Mouse (Mus musculus) kidney, postnatal 10 days (tissue): ENCODE results near the gene Gid4.

ENCODE experiments used
- DNase-seq: peaks from one replicate; pipeline ENCODE4 v3.0.0; 2021; ENCODE audit warnings: mixed read lengths

Gid4 gene

DNA sequence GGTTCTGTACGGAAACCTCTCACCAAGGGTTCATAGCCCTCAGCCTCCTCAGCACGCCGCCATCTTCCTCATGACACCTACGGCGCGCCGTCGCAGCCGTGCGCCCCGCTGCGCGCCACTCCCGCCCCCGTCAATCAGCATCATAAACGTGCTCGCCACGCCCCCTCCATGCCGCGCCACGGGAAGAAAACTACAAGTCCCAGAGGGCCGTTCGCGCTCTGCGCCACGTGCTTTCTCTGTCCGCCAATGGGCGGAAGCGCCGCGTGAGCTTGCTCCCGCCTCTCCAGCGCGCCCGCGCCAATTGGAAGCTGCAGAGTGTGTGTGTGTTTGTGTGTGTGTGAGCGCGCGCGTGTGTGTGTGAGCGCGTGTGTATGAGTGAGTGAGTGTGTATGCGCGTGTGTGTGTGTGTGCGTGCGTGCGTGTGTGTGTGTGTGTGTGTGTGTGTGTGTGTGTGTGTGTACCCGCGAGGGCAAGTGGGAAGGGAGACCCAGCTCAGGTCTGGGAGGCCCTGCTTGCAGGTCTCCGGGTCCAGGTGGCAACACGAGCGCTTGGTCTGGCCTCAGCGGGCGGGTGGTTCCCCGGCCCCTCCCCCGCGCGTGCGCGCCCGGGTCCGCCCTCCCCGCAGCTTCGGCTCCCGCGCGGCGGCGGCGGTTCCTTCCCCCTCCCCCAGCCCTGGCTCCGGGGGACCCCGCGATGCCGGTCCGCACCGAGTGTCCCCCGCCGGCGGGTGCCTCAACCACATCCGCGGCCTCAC, at the start of gene Gid4:
TSS of gene Gid4 (plus strand) at position 183 of the 754 bp plus-strand sequence.
- DNase-seq: peak; percentile 99

DNA sequence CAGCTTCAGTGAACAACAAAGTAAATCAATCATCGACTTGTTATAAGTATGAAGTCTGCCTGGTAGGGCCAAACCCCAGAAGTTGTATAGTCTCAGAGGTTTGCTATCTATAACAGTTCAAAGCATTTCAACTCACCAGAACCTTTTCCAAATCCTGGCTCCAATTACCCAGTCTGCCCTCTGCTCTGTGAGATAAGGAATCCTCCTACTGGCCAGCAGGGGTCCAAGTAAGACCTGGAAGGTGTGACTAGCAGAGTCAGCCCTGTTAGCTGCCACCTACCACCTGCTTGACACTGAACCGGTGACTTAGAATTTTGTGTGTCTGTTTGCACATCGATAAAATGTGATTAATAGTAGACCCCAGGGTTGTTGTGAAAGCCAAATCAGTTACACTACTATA, 49.7 kb upstream of the Gid4 start:
- DNase-seq: no peak

DNA sequence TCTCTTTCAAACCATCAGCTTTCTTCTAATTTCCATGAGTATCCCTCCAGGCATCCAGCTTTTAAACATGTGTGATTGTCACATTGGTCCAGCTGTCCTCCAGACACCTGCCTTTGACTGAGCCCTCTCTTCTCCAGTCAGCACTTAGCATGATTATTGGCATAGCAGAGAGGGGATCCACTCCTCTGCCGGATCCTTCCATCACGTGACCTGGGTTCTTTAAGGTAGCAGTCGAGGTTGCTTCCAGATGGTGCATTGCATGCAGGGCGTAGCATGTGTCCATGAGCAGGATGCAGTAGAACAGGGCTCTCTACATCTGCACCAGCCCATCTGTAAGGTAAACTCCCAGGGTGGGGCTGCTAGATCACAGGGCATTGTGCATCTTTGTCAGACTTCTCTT, 48.0 kb upstream of the Gid4 start:
- no peak for DNase-seq

DNA sequence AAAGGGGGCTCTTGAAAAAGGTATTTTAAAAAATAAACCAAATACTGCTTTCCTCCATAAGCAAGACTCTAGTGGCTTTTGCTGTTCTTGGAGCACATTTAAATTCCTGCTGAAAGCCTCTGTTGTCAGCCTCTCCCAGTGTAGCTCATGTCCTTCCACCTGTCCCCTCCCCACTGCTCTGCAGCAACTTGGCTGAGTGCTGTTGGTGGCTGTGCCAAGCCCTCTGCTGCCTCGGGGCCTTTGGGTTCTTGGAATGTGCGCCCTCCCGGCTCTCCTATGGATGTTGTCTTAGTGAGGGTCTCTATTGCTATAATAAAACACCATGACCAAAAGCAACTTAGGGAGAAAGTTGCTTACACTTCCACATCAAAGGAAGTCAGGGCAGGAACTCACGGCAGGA, 47.5 kb upstream of the Gid4 start:
- DNase-seq: no peak

DNA sequence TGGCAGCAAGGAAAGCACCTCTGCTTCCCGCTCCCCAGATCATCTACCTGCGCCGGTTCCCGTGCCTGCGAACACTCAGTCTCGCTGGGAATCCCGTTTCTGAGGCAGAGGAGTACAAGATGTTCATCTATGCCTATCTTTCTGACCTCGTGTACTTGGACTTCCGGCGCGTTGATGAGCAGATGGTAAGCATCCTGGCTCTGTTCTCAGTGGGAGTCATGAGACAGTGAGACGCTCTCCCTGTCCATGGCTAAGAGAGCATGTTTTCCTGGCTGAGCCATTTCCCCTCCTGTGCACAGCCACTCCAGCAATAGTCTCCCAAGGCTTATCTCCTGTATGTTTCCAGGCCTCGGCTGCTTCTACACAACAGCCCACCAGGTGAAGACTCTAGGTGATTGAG, 46.5 kb upstream of the Gid4 start:
- DNase-seq: no peak

DNA sequence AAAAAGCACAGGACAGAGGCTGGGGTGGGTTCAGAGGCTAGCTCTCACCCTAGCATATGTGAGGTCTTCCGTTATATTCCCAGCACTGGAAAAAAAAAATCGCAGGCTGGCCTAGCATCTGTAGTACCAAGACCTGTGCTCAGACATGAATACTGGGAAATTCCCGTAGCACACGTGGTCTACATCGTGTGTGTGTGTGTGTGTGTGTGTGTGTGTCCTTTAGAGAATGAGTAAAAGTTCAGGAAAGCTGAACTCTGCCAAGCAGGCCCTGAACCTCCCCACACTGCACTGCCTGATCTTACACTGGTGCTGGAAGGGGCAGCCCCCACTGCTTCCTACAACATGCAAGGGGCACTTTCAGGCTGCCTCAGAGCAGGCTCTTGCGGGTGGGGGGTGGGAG, 42.5 kb upstream of the Gid4 start:
- no peak for DNase-seq

DNA sequence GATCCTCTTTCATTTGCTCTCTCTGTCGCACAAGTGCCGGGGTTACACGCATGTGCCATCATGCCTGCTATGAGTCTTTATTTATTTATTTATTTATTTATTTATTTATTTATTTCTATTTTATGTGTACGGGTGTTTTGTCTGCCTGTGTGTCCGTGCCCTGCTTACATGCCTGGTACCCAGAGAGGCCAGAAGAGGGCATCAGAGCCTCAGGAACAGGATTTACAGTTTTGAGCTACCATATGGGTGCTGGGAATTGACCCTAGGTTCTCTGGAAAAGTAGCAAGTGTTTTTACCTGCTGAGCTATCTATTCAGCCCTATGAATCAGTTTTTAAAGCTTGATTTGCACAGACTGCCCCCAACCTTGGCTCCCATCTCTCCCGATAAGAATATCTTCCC, 33.4 kb upstream of the Gid4 start:
- DNase-seq: no peak

DNA sequence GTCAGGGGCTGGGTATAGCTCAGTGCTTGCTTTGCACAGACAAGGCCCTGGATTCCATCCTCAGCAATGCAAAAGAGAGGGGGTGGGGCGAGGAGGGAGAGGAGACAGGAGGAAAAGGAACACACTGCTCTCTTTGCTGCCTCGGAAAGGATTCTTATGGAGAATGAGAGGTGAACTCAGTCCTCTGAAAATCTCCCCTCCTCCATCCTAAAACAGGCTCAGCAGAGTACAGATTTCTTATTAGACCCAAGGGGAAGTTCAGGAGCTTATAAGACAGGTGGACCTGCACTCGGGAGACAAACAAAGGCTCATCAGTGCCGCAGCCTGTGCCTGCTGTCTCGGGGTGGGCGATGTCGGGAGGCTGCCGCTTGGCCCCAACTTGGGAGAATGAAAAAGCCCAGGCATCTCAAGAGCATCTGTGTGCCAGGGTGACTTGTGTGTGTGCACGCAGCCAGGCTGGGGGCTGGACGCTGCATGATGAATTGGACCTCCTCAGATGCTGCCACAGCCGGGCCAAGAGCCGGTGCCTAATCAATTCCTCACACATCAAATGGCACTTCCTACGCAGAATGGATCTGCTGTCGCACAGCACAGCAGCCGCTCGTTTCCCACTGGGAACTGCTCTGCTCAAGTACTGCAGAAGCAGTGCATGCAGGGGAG, 32.1 kb upstream of the Gid4 start:
- DNase-seq: no peak

DNA sequence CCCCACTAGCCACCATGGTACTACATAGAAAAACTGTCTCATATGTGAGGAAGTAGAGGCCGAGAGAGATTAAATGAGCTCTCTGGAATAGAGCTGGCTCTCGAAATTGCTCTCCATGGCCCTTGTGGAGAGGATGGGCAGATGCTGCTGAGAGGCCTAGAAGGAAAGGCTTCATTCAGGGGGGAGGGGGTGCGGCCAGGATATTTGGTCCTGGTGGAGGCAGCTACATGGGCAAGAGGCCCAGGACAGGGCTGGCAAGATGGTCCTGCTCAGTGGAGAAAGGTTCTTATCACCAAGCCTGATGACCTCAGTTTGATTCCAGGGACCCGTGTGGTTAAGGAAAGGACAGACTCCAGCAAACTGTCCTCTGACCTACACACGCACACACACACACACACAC, 31.0 kb upstream of the Gid4 start:
- no peak for DNase-seq

DNA sequence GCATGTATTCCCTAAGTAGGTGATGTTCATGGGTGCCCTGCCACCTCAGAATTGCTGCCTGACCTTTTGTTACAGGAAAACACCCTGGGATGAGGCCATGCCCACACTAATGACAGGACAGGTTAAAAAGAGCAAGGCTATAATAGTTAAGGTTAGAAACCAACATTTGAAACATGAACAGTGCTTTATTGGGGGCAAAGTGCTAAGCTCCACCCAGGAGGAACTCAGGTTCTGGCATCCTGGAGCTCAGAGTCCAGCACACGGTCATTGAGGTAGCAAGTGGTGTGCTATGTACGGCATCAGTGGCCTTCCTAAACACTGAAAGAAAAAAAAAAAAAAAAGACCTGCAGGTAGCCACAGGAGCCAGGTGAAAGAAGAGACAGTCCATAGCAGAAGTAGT, 29.0 kb upstream of the Gid4 start:
- no peak for DNase-seq

DNA sequence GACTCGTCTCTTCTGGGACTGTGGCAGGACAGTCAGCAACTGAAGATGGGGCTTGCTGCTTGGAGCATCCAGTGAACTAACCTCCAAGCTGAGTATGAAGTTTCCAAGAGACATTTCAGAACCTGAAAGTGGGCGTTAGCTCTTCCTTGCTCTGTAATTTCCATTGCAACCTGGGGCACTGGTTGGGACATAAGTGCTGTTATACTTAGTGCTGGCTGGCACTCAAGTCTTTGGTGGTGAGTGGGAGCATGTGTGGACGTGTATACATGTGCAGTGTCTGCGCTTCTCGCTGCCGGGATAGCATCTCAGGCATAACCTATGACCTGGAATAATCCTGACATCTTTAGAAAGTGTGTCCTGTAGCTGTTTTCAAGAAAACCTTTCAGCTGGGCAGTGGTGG, 25.6 kb upstream of the Gid4 start:
- no peak for DNase-seq

DNA sequence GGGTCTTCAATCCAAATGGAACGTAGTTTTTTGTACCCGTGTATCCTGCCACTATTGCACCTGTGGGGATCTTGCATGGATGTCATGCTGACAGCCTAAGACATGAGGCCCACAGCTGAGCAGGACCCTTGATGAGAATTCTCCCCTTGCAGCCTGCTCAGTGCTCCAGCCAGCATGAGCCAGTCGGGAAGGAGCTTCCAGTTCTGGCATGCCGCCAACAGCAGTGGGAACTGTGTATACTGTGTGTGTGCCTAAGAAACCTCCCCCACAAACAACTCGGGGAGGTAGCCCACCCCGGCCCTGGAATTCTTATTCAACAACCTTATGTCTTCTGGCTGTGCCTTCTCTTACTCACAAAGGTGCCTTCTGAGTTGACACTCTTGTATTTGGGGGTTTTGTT, 20.4 kb upstream of the Gid4 start:
- peak; percentile 60 for DNase-seq

DNA sequence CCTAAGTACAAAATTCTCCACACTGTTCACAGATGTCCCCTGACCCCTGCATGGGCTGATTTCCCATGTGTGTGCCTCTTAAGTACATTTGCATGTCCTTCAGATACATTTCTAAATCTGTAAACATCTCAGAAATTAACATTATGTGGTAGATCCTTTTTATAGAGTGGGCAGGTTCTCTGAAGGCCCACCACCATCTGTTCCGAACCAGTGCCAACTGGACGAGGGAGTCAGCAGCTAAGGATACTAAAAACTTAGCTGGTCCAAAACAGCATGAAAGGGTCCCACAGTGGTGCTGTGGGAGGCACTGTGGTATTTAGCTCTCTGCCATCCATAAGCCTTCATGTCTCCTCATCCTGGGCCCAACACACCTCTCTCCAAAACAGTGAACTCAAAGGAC, 19.8 kb upstream of the Gid4 start:
- DNase-seq: no peak

DNA sequence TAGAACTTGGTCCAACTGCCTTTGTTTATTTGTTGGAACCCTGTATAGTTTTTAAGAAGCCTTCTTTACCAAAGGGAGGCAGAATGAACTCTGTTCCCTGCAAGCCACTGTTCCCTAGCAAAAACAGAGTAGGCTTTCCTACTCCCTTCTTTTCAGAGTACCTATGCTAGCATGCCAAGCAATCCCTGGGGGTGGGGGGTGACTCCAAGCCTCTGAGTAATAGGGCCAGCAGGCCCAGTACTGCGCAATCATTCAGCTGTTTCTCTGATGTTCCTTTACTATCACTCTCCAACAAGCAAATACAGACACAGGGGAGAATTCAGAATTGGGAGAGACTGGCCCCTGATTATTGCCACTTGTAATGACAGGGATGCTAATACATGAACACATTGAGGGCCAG, 10.3 kb upstream of the Gid4 start:
- no peak for DNase-seq

DNA sequence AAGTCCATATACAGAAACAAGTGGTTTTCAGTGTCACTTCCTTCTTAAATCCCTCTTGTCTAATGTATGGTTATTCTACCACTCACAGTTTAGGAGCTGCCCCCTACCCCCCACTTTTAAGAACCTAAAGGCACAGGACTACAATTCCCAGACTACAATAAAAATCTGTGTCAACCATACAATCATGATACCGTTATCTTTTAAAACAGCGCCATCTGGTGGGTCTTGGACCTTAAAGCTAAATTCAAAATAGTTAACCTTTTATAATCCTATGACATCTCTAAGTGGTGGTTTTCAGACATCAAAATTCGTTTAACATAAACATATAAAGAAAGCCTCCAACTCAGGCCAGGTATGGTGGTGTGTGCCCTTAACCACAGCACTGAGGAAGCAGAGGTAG, 4.8 kb upstream of the Gid4 start:
- peak; percentile 84 for DNase-seq

DNA sequence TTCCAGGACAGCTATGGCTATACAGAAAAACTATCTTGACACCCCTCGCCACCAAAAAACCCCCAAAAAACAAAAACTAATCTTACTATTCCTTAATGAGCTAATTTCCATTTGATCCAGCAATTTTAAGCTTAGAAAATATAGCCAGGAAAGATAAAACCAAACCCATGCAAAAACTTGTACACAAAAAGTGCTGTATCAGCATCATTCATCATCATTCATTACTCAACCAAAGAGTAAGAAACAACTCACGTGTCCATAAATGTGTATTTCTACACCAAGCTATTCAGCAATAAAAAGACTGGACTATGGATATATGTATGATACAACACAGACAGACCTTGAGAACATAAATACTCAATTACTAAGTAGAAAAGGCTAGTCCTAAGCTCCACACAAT, 4.0 kb upstream of the Gid4 start:
- no peak for DNase-seq

DNA sequence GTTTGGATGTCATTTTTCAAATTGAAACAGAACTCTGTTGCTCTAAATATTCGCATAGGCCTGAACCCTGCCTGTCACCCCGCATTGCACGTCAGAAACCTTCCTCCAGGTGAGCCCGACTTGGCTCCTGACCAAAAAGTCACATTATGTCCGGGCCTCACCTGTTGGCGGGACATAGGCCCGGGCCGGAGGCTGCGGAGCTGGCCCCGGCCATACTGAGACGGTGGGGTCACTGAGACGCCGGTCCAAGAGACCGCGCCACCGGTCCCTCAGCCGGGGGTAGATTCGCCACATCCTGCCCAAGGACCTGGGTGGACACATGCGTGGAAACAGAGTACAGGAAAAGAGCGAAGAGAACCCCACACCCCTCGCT, 369 bp upstream of the Gid4 start:
- DNase-seq: no peak

DNA sequence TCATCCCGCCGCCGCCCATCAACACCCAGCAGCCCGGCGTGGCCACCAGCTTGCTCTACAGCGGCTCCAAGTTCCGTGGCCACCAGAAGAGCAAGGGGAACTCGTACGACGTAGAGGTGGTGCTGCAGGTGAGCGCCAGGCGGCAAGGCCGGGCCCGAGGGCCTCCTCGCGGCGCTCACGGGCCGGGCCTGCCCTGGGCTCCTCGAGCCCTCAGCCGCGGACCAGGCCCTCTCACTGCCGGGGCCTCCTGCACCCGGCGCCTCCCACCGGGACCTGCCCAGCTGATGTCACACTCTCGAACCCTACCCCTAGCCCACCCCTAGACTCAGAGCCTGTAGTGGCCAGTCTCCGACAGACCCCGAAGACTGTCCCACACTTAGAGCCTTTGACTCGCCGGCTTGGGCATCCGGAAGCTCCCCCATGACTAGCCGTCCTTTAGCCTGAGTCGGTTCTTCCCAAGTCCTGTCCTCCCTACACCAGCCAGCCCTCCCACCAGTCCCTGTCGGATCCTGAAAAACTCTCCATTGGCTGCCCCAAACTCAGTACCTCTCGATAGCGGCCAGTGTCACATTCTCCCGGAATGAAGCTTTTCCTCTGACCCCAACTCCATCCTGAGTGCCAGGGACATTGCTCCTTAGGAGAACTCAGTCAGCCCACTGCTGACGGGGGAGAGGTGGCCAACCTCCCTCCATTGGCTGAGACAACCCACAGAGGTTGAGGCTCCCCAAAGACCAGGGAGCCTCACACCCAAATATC, 950 bp downstream of the Gid4 start, which contains the start of gene Atpaf2:
TSS of gene Atpaf2 (minus strand) at position 741 of the 756 bp plus-strand sequence.
- no peak for DNase-seq

DNA sequence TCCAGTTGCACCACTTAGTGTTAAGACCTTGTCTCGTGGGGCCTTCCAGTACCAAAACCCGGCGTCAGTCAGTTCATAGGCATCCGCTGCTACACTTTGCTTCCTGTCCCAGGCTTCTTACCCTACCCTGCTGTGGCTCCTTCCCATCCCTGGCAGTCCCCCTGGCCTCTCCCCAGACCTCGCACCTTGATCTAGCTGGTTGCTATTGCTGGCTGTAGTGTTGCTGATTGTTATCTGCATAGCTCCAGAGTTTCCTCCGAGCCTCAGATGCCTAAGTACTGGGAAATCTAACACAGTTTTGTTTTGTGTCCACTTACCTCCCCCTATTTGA, 1.5 kb downstream of the Gid4 start:
- DNase-seq: peak; percentile 26

DNA sequence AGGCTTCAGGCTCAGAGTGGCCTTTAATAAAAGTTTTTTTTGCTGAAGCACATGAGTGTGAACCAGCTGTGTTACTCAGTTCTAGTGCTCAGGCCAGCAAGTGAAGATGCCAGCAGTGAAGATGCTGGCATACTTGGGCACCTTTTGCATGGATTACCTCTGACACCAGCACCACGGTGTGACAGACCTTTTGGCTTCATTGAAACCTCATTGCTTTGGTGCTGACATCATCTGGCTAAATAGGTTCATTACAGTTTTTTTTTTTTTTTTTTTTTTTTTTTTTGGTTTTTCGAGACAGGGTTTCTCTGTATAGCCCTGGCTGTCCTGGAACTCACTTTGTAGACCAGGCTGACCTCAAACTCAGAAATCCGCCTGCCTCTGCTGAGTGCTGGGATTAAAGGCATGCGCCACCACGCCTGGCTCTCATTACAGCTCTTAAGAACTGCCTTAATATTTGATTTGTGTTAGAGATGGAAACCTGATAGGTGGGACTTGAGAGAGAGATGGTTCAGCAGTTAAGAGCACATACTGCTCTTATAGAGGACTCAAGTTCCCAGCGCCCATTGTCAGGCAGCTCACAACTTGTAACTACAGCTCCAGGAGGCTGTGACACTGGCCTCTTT, 5.2 kb downstream of the Gid4 start:
- DNase-seq: no peak

DNA sequence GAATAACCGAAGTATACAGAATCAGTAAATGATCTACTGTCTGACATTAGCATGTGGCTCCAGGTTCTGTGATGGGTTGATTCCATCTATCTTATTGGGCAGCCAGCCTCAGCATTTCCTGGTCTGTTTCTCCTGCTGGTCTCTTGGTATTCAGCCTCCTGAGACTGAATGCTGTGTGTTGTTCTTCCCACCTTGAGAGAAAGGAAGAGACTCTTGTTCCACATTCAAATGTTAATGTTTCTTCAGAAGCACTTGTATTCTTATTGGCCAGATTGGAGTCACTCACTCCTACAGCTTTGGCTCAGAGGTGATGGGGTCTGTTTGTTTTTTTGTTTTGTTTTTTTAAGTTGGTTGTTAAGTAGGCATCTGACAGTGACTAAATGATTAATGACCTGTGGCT, 6.1 kb downstream of the Gid4 start:
- no peak for DNase-seq

DNA sequence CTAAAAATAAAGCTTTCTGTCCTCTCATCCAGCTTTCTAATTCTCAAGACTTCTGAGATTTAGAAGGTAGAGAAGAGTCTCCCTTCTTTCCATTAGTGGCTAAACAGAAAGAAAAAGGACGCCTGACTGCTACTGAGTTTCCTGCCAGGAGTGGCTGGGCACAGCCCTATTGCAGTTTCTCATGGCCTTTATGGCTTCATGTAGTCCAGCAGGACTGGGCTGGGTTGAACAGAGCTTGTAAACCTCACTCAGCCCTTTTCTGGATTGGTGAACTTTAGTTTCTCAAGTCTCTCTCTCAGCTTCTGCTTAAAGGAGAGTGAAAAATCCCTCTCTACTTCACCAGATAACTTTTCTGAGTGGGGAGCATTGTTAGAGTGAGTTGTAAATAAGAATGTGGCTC, 9.5 kb downstream of the Gid4 start:
- no peak for DNase-seq

DNA sequence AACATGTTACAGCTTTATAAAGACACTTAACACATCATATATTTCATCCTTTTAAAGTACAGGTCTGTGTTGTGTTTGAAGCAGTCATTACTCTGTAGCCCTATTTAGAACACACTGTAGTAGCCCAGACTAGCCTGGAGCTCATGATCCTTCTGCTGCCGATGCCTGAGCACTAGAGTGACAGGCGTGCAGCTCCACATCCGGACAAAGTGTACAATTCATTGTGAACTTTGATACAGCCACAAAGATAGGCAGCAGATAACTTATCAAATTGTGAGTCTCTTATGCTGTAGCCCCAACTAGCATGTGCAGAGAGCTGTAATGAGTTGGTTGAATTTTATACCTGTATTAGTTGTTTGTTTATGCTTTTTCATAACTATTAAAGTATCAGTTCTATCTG, 10.7 kb downstream of the Gid4 start:
- no peak for DNase-seq

DNA sequence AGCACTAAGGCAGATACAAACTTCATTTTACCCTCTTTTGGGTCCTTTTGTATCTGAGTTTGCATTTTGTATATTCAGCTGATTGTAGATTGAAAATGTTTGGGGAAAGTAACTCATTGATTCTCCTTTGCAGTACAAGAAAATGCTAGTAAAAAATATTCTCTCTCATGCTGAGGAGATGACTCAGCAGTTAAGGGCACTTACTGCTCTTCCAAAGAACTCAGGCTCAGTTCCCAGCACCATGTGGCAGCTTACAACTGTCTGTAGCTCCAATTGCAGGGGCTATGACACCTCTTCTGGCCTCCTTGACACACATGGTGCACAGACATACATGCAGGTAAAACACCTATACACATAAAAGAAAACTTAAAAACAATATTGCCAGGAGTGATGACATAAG, 16.6 kb downstream of the Gid4 start:
- no peak for DNase-seq
